7 mouse cellular contexts compared by ENCODE assay signal in genomic region chrX:95025779-95026360, GRCm38 (mm10). TPM values are rescaled to one million over a fixed set of nuclear protein-coding genes. Genes with fewer than 3 reads are reported as not detected.
DNase-seq lines count a peak whose midpoint lies in the region; ATAC-seq and TF ChIP-seq lines count a peak whose summit lies in the region.

No protein-coding gene starts in this region.

- H3K4me2 ChIP-seq in lung, embryonic 14.5 days: peak overlapping the region; percentile 66
- H3K4me2 ChIP-seq in forebrain, embryonic 11.5 days (ENCODE audit: low read depth, low read length, severe bottlenecking): peak overlapping the region; percentile 56
- H3K4me2 ChIP-seq in intestine, embryonic 15.5 days (replicated peaks): peak overlapping the region; percentile 58

- no peak for TF ChIP-seq CTCF in lung, embryonic 14.5 days (IDR thresholded peaks at IDR 0.05; ENCODE audit: low read depth)
- TF ChIP-seq CTCF in Patski (IDR thresholded peaks at IDR 0.05): no peak

- POLR2A ChIA-PET in Patski (lab: Charles Lee): no interaction called here

- H3K36me3 ChIP-seq in lung, embryonic 14.5 days (ENCODE audit: insufficient read depth): no peaks in the 10 kb centered on the region
- no peaks in the 10 kb centered on the region for H3K36me3 ChIP-seq in forebrain, embryonic 11.5 days (ENCODE audit: control insufficient read depth, insufficient read depth, low read length)
- H3K36me3 ChIP-seq in intestine, embryonic 15.5 days: no peaks in the 10 kb centered on the region
- no peaks in the 10 kb centered on the region for H3K36me3 ChIP-seq in megakaryocyte, embryonic 14.5 days (replicated peaks; ENCODE audit: low read length)

- peak overlapping the region; percentile 93 for H3K27ac ChIP-seq in lung, embryonic 14.5 days (ENCODE audit: low read depth)
- H3K27ac ChIP-seq in forebrain, embryonic 11.5 days (ENCODE audit: low read depth, low read length): peak overlapping the region; percentile 81
- peak overlapping the region; percentile 93 for H3K27ac ChIP-seq in intestine, embryonic 15.5 days

- ATAC-seq in lung, embryonic 14.5 days (ENCODE audit: insufficient read depth): peak; percentile 47
- ATAC-seq in Patski: peak; percentile 40
- peak; percentile 23; the same call in 1 of the 2 replicates for ATAC-seq in forebrain, embryonic 11.5 days (replicated peaks; ENCODE audit: low FRiP score)
- ATAC-seq in intestine, embryonic 15.5 days: peak; percentile 69
- no peak for ATAC-seq in monocyte, adult 5-6 weeks (replicated peaks; ENCODE audit: insufficient number of reproducible peaks, low FRiP score, low TSS enrichment, poor library complexity, severe bottlenecking)

- peak overlapping the region; percentile 47 for H3K4me3 ChIP-seq in lung, embryonic 14.5 days (ENCODE audit: low read depth, low read length)
- H3K4me3 ChIP-seq in forebrain, embryonic 11.5 days (ENCODE audit: low read depth, low read length): peak overlapping the region; percentile 46
- H3K4me3 ChIP-seq in intestine, embryonic 15.5 days (replicated peaks): peak overlapping the region; percentile 47
- H3K4me3 ChIP-seq in megakaryocyte, embryonic 14.5 days (replicated peaks): peak overlapping the region; percentile 93

- in situ Hi-C loops in Patski (cut with MboI; ENCODE audit: low pct_unique_long_range_greater_than_20kb): no loop called here

- DNase-seq in lung, embryonic 14.5 days: no peak
- no peak for DNase-seq in lung, postnatal 25 days (ENCODE audit: low spot score)
- DNase-seq in Patski (ENCODE audit: low read depth, low spot score): no peak
- DNase-seq in forebrain, embryonic 11.5 days (ENCODE audit: low spot score): no peak

- no peaks in the 10 kb centered on the region for H3K9me3 ChIP-seq in lung, embryonic 14.5 days (ENCODE audit: low read depth, low read length)
- no peaks in the 10 kb centered on the region for H3K9me3 ChIP-seq in forebrain, embryonic 11.5 days (ENCODE audit: control insufficient read depth, low read length)
- H3K9me3 ChIP-seq in intestine, embryonic 15.5 days: no peaks in the 10 kb centered on the region
- 0 out of 2 replicates have a peak, but pooled peaks cover 4% of the 10 kb centered on the region for H3K9me3 ChIP-seq in megakaryocyte, embryonic 14.5 days

- CTCF ChIA-PET in Patski (lab: Charles Lee): interaction anchor here (0.5 kb wide), 1 partner anchor 292 kb away, joined by 3 read pairs; no protein-coding TSS in a partner anchor

- H3K4me1 ChIP-seq in lung, embryonic 14.5 days (ENCODE audit: insufficient read depth): no peaks in the 10 kb centered on the region
- H3K4me1 ChIP-seq in forebrain, embryonic 11.5 days (replicated peaks; ENCODE audit: control insufficient read depth, insufficient read depth, low read length): no peaks in the 10 kb centered on the region
- H3K4me1 ChIP-seq in intestine, embryonic 15.5 days (replicated peaks): no peaks in the 10 kb centered on the region
- H3K4me1 ChIP-seq in megakaryocyte, embryonic 14.5 days: peaks cover 14% of the 10 kb centered on the region

- H3K9ac ChIP-seq in lung, embryonic 14.5 days: peak overlapping the region; percentile 63
- H3K9ac ChIP-seq in forebrain, embryonic 11.5 days (ENCODE audit: low read length): peak overlapping the region; percentile 61
- peak overlapping the region; percentile 45 for H3K9ac ChIP-seq in intestine, embryonic 15.5 days

- 12% methylated on average over 23 of the region's 23 CpGs for WGBS in lung, embryonic 14.5 days
- 22% methylated on average over 23 of the region's 23 CpGs for WGBS in forebrain, embryonic 11.5 days
- 20% methylated on average over 23 of the region's 23 CpGs for WGBS in intestine, embryonic 15.5 days

- H3K27me3 ChIP-seq in lung, embryonic 14.5 days (ENCODE audit: insufficient read depth, low read length): no peaks in the 10 kb centered on the region
- peaks cover 46% of the 10 kb centered on the region for H3K27me3 ChIP-seq in Patski
- no peaks in the 10 kb centered on the region for H3K27me3 ChIP-seq in forebrain, embryonic 11.5 days (ENCODE audit: control insufficient read depth, insufficient read depth, low read length)
- no peaks in the 10 kb centered on the region for H3K27me3 ChIP-seq in intestine, embryonic 15.5 days (replicated peaks)
- H3K27me3 ChIP-seq in megakaryocyte, embryonic 14.5 days (replicated peaks): peaks cover 17% of the 10 kb centered on the region

RNA-seq across cellular contexts. Expression of gene Spin4, which starts 0.6 kb away (rescaled TPM):
- 8.7 and 10.6 TPM in 2 replicates for polyA plus RNA-seq in lung, embryonic 14.5 days (2014; fragmentation: Nextera tagmentation; extraction: Ambion mirVana)
- 0.96 TPM for polyA plus RNA-seq in Patski (2021)
- 8.9 and 11.4 TPM in 2 replicates for polyA plus RNA-seq in forebrain, embryonic 11.5 days (2014; fragmentation: Nextera tagmentation; extraction: Ambion mirVana)
- polyA plus RNA-seq in intestine, embryonic 15.5 days (2015; fragmentation: Nextera tagmentation; extraction: Ambion mirVana): 6.1 and 7.9 TPM in 2 replicates
- not detected in 2 replicates for polyA plus RNA-seq in megakaryocyte, embryonic 14.5 days (2012; ENCODE audit: insufficient read depth, low replicate concordance)
- total RNA-seq in monocyte, adult 5-6 weeks (2017): 0.11 to 0.38 TPM in 2 of 3 replicates, not detected in the other
